Mouse (Mus musculus) left cerebral cortex, postnatal 4 days (tissue): ENCODE measurements at regions not wholly inside any gene's neighbourhood (a gene's known extent, or its start where the extent isn't known, plus 50 kb on each side); places are given as distances from the start of the nearest gene placed in this dataset.

Source experiments
- DNase-seq: peaks from one replicate; pipeline ENCODE4 v3.0.0-alpha.2; 2022
- intact Hi-C: fragments of 180-260 bp; cut with DNase I; formaldehyde crosslinking; loops from one replicate; pipeline ENCODE4 v1.15.1; 2025

DNA sequence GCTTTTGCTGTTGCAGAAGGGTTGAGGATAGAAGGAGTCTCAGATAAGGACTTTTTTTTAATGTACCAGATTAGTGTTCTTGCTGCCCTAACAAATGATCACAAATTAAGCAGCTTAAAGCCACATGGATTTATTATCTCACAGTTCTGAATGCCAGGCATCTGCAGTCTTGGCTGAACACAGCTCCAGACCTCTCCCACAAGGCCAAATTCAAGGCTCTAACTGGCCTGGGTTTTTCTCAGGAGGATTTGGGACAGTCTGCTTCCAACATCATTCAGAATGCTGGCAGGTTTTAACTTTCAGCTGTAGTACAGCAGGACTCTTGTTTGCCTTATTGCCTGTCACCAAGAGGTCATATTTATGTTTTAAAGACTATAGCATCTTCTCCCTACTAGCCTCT is 329.7 kb upstream of the Chrm2 start:
- DNase-seq = peak; percentile 5
- intact Hi-C loops = no loop called here

DNA sequence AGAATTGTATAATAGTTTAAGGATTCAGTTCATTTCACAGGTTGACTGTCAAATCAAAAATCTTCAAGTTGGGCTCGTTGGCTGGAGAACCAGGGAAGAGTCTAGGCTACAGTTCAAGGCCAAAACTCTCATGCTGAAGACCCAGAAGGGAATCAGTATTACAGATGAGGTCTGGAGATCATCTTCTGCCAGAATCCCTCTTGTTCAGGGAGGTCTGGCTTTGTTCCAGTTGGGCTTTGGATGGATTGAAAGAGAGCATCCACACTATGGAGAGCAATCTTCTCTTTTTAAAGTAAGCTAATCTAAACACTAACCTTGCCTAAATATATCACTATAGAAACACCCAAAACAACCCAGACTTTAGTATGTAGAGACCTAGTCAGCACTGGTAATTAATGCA is 327.5 kb upstream of the Chrm2 start:
- peak; percentile 2 for DNase-seq
- intact Hi-C loops = no loop called here

DNA sequence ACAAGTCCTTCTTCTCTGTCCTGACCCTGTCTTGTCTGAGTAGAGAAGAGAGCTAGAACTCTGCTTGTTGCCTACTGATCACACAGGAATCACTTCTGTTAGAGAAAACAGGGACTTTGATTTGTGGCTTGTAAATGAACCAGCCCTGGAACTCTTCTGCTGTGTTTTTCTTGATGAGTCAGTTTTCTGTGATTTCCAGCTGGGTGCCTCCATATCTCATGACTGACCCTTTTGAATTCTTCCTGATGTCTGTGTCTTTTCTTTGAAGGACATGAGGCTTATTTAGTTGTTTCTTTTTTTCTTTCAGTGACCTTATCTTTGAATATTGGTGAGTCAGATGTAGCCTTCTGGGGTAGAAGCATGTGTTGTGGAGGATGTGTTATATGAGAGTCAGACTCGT is 323.0 kb upstream of the Chrm2 start:
- intact Hi-C loops = no loop called here

DNA sequence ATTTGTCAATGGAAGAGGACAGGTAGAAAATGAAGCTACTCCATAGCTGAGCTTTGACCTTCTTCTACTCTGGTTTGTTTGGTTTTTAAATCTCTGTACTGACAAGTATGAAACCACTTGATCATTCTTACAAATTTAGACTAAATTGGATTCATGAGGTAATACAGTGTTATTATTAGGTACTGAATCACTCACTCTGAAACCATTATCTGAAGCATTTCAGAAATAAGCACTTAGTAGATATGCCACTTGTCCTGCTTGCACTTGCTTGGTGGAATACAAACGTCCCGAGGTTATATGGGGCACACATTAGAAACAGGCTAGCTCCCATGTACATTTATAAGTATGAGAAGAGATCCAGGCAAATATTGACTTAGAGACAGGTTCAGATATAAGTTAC is 319.2 kb upstream of the Chrm2 start:
- DNase-seq = no peak
- intact Hi-C loops = no loop called here

More for the DNA sequence above, 323.0 kb upstream of the Chrm2 start:
- DNase-seq = no peak

DNA sequence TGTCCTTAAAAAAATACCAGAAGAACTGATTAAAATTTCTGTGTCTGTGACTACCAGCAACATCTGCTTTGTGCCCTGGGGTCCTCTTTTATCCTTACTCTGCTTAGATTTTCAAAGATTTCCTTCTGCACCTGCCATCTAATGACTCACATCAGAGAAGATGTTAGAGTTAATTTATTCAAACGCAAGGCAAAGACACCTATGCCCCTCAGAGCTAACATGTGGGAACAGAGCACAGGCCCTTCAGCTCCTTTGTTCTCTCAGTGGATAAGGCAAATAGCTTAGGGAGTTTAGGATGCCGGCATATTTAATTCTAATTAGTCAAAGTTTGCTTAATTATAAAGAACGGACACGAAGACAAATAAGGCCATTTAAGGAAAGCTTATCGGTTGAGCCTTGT is 308.3 kb upstream of the Chrm2 start:
- intact Hi-C loops = no loop called here
- DNase-seq = no peak

DNA sequence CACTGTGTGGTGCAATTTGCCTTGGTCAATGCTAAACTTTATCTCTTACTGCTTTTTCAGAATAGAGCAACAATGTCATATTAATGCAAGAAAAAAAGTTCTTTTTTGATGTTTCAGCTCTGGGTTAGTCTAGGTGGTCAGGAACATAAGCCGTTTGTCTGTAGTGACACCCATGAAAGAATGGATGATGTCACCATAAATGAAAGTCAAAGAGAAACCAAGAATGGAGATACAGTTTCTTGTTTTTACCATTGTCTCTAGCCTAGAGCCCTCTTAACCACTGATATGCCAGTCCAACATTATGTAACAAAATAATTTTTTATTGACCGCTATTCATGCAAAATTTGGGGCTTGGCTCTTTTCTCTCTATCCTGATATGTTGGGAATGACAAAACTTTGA is 294.3 kb upstream of the Chrm2 start:
- intact Hi-C loops = no loop called here
- DNase-seq = no peak

DNA sequence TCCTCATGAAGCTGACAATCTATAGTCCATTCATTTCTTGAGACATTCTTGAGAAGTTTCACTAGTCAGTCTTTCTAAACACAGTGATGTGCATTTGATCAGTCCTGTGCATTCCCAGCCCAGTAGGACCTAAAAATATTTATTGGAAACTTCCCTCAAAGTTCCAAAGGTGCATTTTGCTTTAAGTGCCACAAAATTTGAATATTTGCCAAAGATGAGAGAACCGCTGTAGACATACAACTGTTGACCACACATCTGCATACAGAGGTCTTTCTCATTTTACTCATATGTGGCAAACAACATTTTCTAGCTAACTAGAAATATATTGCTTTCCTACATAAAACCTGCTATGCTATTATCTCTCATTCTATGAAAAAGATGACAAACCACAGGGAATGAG is 293.8 kb upstream of the Chrm2 start:
- no peak for DNase-seq
- intact Hi-C loops = no loop called here

DNA sequence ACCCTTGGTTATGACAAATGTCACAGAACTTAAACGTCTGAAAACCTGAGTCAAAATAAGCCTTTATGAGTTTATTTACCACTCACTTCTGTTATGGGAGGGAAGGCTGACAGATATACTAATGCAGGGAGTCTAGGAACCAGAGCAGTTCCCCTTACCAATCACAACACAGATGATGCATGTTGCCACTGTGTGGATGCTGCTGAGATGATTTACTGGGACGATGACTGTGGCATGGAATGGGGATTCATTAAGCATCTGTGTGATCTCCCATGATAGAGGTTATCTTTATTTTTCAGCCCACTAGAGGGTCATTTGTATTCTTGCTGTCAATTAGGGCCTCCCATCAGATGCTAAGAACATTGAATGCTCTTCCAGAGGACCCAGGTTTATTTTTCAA is 290.5 kb upstream of the Chrm2 start:
- intact Hi-C loops = no loop called here
- DNase-seq = no peak

DNA sequence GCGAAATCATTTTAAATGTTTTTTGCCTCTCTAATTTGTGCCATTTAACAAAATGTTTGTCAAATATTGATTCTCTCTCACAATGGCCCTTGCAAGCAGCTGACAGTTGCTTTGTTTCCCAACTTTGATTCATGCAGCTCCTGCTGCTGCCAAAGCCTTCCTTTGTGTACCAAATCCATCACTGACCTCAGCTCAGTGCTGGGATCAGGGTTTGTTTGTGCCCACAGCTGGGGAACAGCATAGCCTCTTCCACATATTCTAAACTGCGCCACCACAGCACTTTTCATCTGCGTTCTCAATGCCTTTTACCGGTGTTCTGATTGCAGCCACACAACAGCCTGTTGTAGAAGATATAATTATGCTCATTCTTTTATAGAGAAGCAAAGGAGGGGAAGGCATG is 289.7 kb upstream of the Chrm2 start:
- DNase-seq = no peak
- intact Hi-C loops = no loop called here

DNA sequence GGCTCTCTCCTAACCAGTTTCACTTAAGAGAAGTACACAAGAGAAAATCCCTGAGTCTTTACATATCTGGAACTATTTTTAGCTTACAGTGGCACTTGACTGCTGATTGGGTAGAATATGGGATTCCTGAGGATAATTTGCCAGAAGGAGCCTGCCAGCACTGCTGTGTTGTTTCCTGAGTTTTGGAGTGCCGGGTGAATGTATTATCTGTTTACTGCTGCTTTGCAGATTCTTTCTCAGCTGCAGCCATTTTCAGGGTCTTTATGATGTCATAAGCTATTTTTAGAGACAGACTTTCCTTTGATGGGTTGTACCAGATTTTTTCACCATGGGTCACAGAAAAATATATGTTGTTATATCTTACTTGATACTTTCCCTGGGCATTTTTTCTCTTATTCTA is 279.1 kb upstream of the Chrm2 start:
- intact Hi-C loops = no loop called here
- DNase-seq = no peak

DNA sequence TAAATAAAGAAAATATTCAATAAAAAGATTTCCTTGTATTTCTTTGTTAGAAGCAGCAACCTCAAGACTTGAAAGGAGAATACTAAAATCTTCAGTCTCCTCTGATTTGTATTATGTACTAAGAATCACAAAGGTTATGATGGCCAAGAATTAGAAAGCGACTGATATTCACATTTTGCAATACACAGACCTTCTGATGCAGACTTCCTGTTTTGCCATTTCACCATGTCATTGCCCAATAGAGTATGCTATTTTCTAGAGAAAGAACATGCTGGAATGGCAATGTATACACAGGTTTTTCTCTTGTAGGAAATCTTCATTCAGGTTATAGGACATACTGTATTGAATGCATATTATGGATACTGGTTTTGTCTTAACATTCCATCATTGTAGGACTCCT is 250.7 kb upstream of the Chrm2 start:
- DNase-seq = no peak
- intact Hi-C loops = no loop called here

DNA sequence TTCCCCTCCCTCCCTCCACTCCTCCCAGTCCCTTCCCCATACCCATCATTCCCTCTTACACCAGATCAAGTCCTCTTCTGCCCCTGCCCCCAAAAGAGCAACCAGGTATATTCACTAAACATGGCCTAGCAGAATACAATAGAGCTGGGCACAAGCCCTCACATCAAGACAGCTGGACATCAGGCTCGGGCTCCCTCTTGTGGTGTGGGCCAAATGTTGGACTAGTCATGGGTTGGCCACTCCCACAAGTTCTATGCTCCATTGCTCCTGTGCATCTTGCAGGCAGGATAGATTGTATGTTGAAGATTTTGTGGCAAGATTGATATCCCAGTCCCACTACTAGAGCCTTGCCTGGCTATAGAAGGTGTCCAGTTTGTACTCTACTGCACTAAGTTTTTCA is 240.6 kb upstream of the Chrm2 start:
- no peak for DNase-seq
- intact Hi-C loops = no loop called here

DNA sequence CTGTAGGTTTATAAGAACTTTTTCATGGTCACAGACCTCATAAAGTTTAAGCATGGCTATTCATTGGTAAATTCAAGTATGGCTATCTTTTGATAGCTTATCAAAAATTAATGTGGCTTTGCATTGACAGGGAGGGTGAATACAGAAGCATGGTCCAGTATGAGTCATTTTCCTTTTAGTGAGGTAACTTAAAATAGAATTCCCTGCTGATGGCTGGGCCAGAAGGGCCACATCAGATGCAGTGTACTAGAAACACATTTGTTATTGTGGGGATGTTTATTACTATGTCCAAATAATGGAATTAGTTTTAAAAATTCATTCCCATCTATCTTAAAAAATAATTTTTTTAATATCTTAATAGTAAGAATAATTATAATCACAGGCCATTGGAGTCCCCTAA is 213.4 kb upstream of the Chrm2 start:
- no peak for DNase-seq
- intact Hi-C loops = no loop called here

DNA sequence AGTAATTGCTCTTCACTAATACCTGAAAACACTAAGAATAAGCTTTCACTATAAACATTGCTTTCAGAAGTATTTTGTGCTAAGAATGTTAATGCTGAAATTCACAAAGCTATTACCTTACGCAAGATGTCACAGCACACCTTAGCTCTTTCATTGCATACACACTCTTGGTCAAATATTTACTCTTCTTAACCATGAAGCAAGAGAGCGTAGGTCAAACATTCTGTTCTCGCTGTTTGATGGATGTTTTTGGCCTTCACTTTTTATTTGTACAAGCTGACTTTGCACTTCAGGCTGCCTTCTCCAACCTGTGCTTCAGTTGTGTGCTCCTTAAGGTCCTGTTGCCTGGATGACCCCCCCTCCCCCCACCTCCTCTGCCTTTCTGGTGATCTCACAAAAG is 212.8 kb upstream of the Chrm2 start:
- no peak for DNase-seq
- intact Hi-C loops = no loop called here

DNA sequence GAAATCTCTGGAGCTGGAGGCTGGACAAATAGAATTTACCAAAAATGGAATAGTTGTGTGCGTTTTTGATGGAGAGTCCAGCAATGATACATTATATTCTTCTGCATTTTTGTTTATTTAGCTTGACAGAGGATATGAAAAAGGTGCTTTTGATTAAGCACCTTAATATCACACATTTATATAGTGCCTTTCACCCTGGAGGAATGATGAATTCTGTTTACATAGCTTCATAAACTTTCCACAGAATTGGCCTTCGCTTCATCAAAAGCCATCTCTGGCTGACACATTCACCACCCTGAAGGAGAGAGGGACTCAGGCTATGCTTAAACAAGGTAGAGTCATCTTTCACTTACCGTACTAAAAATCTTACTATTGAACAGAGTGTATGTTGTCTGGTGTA is 208.0 kb upstream of the Chrm2 start:
- DNase-seq = no peak
- intact Hi-C loops = no loop called here

DNA sequence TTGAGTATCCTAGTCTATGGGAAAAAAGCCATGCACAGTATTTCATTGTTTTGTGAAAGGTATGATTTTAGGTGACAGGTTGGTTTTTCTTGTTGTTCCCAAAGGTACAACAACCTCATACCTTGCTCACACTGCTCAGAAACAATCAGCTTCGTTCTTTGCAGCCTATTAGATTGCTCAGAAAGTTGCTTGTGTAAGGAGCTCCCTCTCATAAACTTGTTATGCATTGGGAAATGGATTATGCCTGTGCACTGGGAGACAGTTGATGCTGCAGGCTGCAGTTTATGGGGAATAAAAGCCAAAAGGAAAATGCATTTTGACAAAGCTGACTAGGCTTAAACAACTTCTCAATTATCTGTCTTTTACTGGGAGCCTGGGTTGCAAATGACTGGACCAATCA is 205.2 kb upstream of the Chrm2 start:
- intact Hi-C loops = no loop called here

DNA sequence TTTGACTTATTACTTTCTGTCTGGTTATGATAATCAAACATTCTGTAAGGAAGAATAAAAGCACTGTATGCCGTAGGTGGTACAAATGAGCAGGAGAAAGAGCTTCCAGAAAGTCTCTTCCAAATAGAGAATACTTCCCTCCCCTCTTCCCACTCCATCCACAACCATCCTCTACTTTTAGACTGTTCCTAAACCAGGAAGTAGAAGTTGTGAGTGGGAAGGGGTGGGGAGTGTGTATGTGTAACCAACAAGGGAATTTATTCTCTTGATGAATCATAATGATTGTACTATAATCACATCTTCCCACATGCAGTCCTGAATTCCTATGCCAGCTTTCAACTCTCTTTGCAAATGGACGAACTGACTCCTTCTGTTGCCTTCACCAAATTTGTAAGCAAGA is 181.2 kb upstream of the Chrm2 start:
- intact Hi-C loops = no loop called here
- DNase-seq = no peak

More for the DNA sequence above, 205.2 kb upstream of the Chrm2 start:
- no peak for DNase-seq

DNA sequence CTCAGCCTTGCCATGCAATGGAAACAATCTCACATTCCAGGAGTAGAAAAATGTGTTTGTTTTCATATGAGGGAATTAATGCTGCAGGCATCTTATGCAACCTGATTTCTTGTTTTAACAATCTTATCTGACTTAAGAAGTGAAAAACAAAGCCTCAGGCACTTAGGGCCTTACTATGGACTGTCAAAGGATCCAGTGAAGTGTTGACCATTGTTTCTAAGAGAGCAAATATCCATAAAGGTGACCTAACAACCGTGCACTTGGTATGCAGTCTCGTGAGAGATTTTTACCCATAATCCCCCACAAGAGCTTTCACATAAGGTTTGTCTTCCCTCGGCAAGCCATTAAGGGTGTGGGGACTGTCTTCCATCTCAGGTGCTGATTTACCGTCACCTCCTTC is 166.6 kb upstream of the Chrm2 start:
- intact Hi-C loops = no loop called here
- DNase-seq = no peak

DNA sequence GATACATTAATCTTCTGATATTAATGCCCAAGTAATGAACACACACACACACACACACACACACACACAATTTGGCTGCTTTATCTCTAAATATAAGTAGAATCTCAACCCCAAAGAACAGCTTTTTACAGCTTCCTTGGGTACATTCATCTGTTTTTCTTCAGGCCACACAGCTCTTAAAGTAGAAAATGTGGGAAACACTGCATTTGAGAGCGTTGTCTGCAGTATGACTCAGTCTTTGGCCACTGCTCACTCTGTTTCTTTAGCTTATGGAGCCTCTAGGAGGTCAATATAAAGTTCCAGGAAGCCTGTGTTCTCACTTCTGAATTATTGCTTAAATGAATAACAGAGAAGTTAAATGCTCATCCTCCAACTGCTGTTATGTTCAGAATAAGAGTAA is 153.4 kb upstream of the Chrm2 start:
- intact Hi-C loops = no loop called here
- DNase-seq = no peak

DNA sequence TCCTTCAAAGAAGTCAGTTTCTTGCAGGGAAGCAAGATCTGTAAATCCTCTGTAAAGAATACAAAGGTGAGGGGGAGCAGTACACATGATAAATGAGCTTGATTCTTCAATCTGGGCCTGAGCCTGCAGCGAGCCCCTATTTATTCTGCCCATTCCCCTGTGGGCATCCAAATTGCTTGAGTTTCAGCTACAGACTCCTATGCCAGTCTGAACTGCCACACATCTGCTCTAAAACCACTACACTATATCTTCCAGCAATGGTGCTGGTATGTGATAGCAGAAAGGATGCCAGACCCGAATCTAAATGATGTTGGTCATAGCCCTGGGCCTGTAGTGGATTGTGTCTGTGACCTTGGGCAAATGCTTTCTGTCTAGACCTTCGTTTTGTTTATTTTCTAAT is 140.9 kb upstream of the Chrm2 start:
- no peak for DNase-seq
- intact Hi-C loops = no loop called here

DNA sequence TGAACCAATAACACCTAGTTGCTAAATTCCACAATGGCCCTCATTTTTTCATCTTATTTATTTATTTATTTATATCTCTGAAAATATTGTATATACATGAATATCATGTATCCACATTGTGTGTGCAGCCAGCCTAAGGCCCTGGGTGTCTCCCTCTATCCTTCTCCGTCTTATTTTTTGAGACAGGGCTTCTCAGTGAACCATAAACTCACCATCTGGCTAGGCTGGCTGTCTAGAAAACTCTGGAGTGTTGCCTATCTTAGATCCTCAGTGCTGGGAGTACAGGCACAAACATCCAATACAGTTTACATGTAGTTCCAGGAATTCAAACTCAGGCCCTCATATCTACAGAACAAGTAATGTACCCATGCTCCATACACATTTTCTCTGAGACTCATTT is 139.7 kb upstream of the Chrm2 start:
- intact Hi-C loops = no loop called here
- DNase-seq = peak; percentile 7

DNA sequence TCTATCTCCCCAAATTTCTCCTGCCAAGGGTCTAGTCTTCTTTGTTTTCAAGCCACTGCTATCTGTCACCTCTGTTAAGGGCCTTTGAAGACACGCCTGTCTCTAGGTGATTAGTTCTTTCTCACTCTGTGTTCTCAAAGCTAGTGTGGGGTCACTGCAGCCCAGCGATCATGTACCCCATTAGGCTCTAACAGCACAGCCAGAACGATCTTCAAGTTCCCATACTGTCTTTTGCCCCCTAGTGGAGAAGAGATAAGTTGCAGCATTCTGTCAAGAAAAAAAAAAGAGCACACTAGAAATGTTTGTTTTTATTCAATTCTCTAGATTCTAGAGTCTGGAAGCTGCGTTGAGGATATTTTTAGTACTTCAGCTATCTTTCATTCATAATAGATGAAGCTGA is 138.8 kb upstream of the Chrm2 start:
- DNase-seq = no peak
- intact Hi-C loops = no loop called here

DNA sequence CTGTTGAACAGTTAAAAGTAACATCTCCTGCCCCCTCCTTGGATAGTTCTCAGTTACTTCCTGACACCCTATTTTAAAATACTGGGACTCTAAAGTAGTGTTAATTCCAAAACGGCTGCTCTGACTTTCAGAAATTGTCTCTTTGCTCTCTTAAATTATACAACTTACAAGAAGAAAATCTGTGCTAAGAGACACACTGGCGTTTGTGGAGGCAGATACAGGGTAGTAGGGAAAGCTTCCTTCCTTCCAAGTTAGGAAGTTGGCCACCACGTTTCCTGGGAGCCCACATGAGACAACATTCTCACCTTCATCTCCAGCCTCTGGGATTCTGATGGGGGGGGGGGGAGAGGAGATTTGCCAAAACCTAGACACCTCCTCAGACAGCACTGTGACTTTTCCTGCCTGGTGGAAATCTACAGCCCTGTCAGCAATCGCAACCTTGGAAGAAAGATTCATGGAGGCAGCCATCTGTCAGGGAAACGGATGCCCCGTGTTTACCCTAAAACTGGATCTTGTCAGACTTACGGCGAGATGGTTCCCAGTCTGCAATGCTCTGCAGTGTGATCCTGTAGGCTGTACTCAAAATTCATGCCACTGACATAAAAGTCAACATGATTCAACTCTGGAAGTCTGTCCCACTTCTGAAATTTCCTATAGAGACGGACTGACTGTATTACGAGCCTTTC is 121.0 kb upstream of the Chrm2 start:
- intact Hi-C loops = no loop called here
- DNase-seq = no peak

DNA sequence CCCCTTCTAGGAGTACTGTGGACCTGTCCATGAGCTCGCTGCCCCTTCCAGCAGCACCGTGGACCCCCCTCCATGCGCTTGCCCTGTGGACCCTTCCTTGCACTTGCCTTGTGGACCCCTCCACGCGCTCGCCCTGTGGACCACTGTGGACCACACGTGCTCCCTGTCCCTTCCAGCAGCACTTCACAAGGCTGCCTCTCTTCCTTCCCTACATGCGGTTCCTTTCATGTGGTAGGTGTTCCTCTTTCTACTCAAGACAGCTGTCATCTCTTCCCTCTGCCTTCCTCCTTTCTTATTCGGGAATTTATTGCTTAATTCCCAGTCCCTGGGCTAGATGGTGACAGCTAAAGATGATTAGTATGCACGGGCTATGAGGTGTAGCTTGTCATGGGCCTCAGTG is 101.2 kb upstream of the Chrm2 start:
- intact Hi-C loops = no loop called here
- DNase-seq = no peak
